Mouse (Mus musculus) liver, adult 2 months (tissue): ENCODE data around the gene Mrps27. TPM values are rescaled to one million over a fixed set of nuclear protein-coding genes. Genes with fewer than 3 reads are reported as not detected.

ENCODE experiments used
- DNase-seq: peaks from one replicate; pipeline ENCODE4 v3.0.0-alpha.2; 2011; ENCODE audit warnings: low read depth, low spot score; ENCODE audit errors: extremely low read depth
- H3K27ac ChIP-seq: fragments of 200-500 bp; replicated peaks from 2 replicates; pipeline ENCODE4 v1.5.1; 2012; ENCODE audit warnings: low read depth, mild to moderate bottlenecking, control low read depth, inconsistent platforms, low read length; ENCODE audit not compliant: insufficient read depth
- H3K27me3 ChIP-seq: fragments of 200-500 bp; 2 replicates; pipeline ENCODE4 v1.6.1; 2012; ENCODE audit warnings: mild to moderate bottlenecking, moderate library complexity, low read length, inconsistent platforms; ENCODE audit not compliant: control insufficient read depth, insufficient read depth
- H3K36me3 ChIP-seq: fragments of 200-500 bp; 2 replicates; pipeline ENCODE4 v1.6.1; 2012; ENCODE audit warnings: low read length, inconsistent platforms; ENCODE audit not compliant: control insufficient read depth, insufficient read depth
- H3K4me1 ChIP-seq: fragments of 200-500 bp; 2 replicates; pipeline ENCODE4 v1.6.1; 2011; ENCODE audit warnings: low read length; ENCODE audit not compliant: control insufficient read depth, insufficient read depth
- H3K4me3 ChIP-seq: fragments of 200-500 bp; 2 replicates; pipeline ENCODE4 v1.5.1; 2011; ENCODE audit warnings: low read depth, mild to moderate bottlenecking, control low read depth, low read length, moderate library complexity; ENCODE audit not compliant: insufficient read depth
- H3K79me2 ChIP-seq: fragments of 200-500 bp; 2 replicates; pipeline ENCODE4 v1.6.1; 2012; ENCODE audit warnings: inconsistent platforms, mild to moderate bottlenecking, low read length, moderate library complexity; ENCODE audit not compliant: control insufficient read depth, insufficient read depth
- H3K9ac ChIP-seq: fragments of 200-500 bp; 2 replicates; pipeline ENCODE4 v1.6.1; 2012; ENCODE audit warnings: low read depth, mild to moderate bottlenecking, control low read depth, inconsistent platforms, low read length
- CTCF ChIP-seq: fragments of 200-500 bp; IDR thresholded peaks from 2 replicates; pipeline ENCODE4 v1.5.1; 2011; ENCODE audit warnings: low read depth, low read length, control low read depth
- POLR2A ChIP-seq: fragments of 200-500 bp; IDR thresholded peaks from 2 replicates; pipeline ENCODE4 v1.6.1; 2011; ENCODE audit warnings: low read length, control low read depth; ENCODE audit not compliant: insufficient read depth; ENCODE audit errors: extremely low read depth
- WGBS: fragments of 180-500 bp; shearing (Covaris S2); methylation state at CpG from one replicate; pipeline ENCODE4 v1.1.7; 2018; 5-methylcytosine and 5-hydroxymethylcytosine counted together
- polyA plus RNA-seq: library from polyadenylated mRNA; depleted of rRNA; stranded (reverse); fragments of >200 nt; gene quantifications from 2 replicates; pipeline ENCODE4 v1.2.3, GENCODE M21; 2012
- total RNA-seq: library from RNA; depleted of rRNA; stranded (reverse); fragments of >200 nt; gene quantifications from 2 replicates; pipeline ENCODE4 v1.2.3, GENCODE M21; 2014

Mrps27 gene
- total and polyA plus RNA-seq, 2 experiments: 19.3 to 24.1 TPM

GRCm38 (mm10) chr13:99358921-99359320 is 14.3 kb downstream of the Mrps27 start:
- H3K27ac ChIP-seq: no peak overlapping the region
- H3K79me2 ChIP-seq: no peaks in the 10 kb centered on the region; the same call in 1 of the 2 replicates
- H3K4me3 ChIP-seq: no peak overlapping the region
- no peak for DNase-seq
- no peak for TF ChIP-seq POLR2A
- TF ChIP-seq CTCF: no peak
- no peaks in the 10 kb centered on the region for H3K27me3 ChIP-seq
- WGBS: 94% methylated on average over 14 of the region's 14 CpGs
- H3K4me1 ChIP-seq: peaks cover under 1% of the 10 kb centered on the region; the same call in 1 of the 2 replicates
- no peak overlapping the region for H3K9ac ChIP-seq
- H3K36me3 ChIP-seq: peaks cover 13% of the 10 kb centered on the region

GRCm38 (mm10) chr13:99363866-99364265 is 19.3 kb downstream of the Mrps27 start:
- Histone ChIP-seq H3K36me3 (peaks cover 25% of the 10 kb centered on the region), H3K4me1 (no peaks in the 10 kb centered on the region), H3K79me2 (no peaks in the 10 kb centered on the region), H3K4me3 (no peak overlapping the region), H3K9ac (no peak overlapping the region), H3K27me3 (no peaks in the 10 kb centered on the region), H3K27ac (no peak overlapping the region)
- TF ChIP-seq CTCF (no peak), POLR2A (no peak)
- 92% methylated on average over 4 of the region's 4 CpGs for WGBS
- DNase-seq: no peak

GRCm38 (mm10) chr13:99366422-99367175 is 22.0 kb downstream of the Mrps27 start:
- no peak overlapping the region for H3K4me3 ChIP-seq
- no peaks in the 10 kb centered on the region for H3K27me3 ChIP-seq
- 94% methylated on average over 5 of the region's 5 CpGs for WGBS
- DNase-seq: no peak
- H3K9ac ChIP-seq: no peak overlapping the region
- H3K36me3 ChIP-seq: peaks cover 25% of the 10 kb centered on the region
- no peaks in the 10 kb centered on the region for H3K79me2 ChIP-seq
- no peak for TF ChIP-seq POLR2A
- TF ChIP-seq CTCF: no peak
- no peaks in the 10 kb centered on the region for H3K4me1 ChIP-seq
- H3K27ac ChIP-seq: no peak overlapping the region

GRCm38 (mm10) chr13:99367554-99368174 is 23.1 kb downstream of the Mrps27 start:
- H3K9ac ChIP-seq: no peak overlapping the region
- H3K4me3 ChIP-seq: no peak overlapping the region
- H3K36me3 ChIP-seq: peaks cover 26% of the 10 kb centered on the region
- TF ChIP-seq CTCF (no peak), POLR2A (no peak)
- WGBS: 90% methylated on average over 12 of the region's 12 CpGs
- no peaks in the 10 kb centered on the region for H3K79me2 ChIP-seq
- no peaks in the 10 kb centered on the region for H3K4me1 ChIP-seq
- DNase-seq: no peak
- H3K27me3 ChIP-seq: no peaks in the 10 kb centered on the region
- no peak overlapping the region for H3K27ac ChIP-seq

GRCm38 (mm10) chr13:99369103-99369502 is 24.5 kb downstream of the Mrps27 start:
- no peaks in the 10 kb centered on the region for H3K27me3 ChIP-seq
- DNase-seq: no peak
- H3K4me1 ChIP-seq: no peaks in the 10 kb centered on the region
- WGBS: 93% methylated on average over 12 of the region's 12 CpGs
- no peak overlapping the region for H3K4me3 ChIP-seq
- H3K27ac ChIP-seq: no peak overlapping the region
- H3K36me3 ChIP-seq: peaks cover 12% of the 10 kb centered on the region; the same call in 1 of the 2 replicates
- no peak overlapping the region for H3K9ac ChIP-seq
- no peaks in the 10 kb centered on the region for H3K79me2 ChIP-seq
- no peak for TF ChIP-seq POLR2A
- TF ChIP-seq CTCF: no peak

- TF ChIP-seq POLR2A (no peak), CTCF (no peak)
- Histone ChIP-seq H3K27ac (no peak overlapping the region), H3K79me2 (no peaks in the 10 kb centered on the region), H3K27me3 (no peaks in the 10 kb centered on the region), H3K9ac (no peak overlapping the region), H3K4me3 (no peak overlapping the region), H3K4me1 (no peaks in the 10 kb centered on the region), H3K36me3 (peaks cover 3% of the 10 kb centered on the region; the same call in 1 of the 2 replicates)
- 98% methylated on average over 5 of the region's 5 CpGs for WGBS
- no peak for DNase-seq
Observed at GRCm38 (mm10) chr13:99371285-99371684, 26.7 kb downstream of the Mrps27 start.
